Mouse (Mus musculus): ENCODE measurements at regions not wholly inside any gene's neighbourhood (a gene's known extent, or its start where the extent isn't known, plus 50 kb on each side); places are given as distances from the start of the nearest gene placed in this dataset.

DNA sequence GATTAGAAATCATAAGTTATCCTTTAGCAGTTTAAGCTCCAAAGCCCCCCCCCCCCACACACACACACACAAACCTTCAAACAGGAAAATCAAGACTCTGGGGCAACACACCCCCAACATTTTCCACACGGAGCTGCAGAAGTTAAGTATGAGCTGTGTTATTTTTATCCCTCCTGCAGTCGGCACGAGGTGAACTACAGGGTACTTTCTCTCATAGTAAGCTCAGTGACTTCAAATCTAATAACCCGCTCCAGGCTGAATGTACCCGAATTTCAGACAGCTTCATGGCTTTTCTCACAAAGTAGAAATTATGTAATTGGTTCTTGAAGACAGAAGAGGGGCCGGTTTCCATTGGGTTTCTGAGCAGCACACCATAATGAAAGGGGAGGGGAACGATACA is 591.2 kb upstream of the Tmem132c start:
- no peak for TF ChIP-seq POLR2A (IDR thresholded peaks at IDR 0.05; ENCODE audit: low read depth, low read length)
- TF ChIP-seq CTCF (IDR thresholded peaks at IDR 0.05; ENCODE audit: extremely low read depth, insufficient read length, insufficient replicate concordance, low read depth, low read length): no peak
- WGBS: 75% methylated on average over 7 of the region's 7 CpGs
- no peak overlapping the region for H3K27ac ChIP-seq (ENCODE audit: insufficient read depth, low read depth, low read length)
- no peaks in the 10 kb centered on the region for H3K4me1 ChIP-seq (ENCODE audit: control insufficient read depth, insufficient read depth, insufficient read length, low read length)
- no peaks in the 10 kb centered on the region for H3K27me3 ChIP-seq (ENCODE audit: control insufficient read depth, insufficient read depth, low read length)
- H3K36me3 ChIP-seq (ENCODE audit: control insufficient read depth, insufficient read depth, low read length): no peaks in the 10 kb centered on the region
- no peak overlapping the region for H3K4me3 ChIP-seq (ENCODE audit: low read depth, low read length)

DNA sequence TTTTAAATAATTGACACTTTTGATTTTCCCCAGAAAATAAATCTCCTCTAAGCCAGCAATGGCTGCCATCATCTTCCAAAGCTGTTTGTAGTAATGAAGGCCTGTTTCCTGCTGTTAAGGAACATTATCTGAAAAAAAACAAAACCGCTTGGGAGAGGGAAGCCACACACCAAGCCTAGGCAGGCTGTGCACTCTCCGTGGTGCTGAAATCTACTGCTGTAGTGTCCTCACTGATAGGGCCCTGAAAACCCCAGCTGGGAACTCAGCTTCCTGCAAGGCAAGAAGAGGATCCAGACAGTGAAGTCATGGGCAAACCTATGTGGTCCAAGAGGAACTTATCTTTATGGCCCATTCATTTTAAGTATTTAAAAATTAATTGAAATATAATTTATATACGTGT is 590.2 kb upstream of the Tmem132c start:
- Histone ChIP-seq H3K27ac (ENCODE audit: insufficient read depth, low read depth, low read length) (no peak overlapping the region), H3K4me3 (ENCODE audit: low read depth, low read length) (no peak overlapping the region), H3K4me1 (ENCODE audit: control insufficient read depth, insufficient read depth, insufficient read length, low read length) (no peaks in the 10 kb centered on the region), H3K27me3 (ENCODE audit: control insufficient read depth, insufficient read depth, low read length) (no peaks in the 10 kb centered on the region), H3K36me3 (ENCODE audit: control insufficient read depth, insufficient read depth, low read length) (no peaks in the 10 kb centered on the region)
- TF ChIP-seq CTCF (IDR thresholded peaks at IDR 0.05; ENCODE audit: extremely low read depth, insufficient read length, insufficient replicate concordance, low read depth, low read length) (no peak), POLR2A (IDR thresholded peaks at IDR 0.05; ENCODE audit: low read depth, low read length) (no peak)
- 33% methylated on average over 3 of the region's 3 CpGs for WGBS

DNA sequence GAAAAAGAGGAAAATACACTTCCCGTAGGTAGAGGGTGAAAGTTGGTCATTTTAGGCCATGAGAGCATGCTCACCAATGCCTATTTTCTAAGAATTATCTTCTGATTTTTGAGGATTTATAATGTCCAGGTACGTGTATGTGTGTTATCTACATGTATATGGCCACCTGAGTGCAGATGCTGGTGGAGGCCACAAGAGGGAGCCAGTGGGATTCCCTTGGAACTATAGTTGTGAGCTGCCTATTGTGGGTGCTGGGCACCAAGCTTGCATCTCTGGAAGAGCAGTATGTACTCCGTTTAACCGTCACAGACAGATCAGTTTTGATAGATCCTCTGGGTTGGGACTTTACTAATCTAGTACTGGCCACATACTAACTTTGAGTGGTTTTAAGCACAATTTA is 579.0 kb upstream of the Tmem132c start:
- Histone ChIP-seq H3K27me3 (ENCODE audit: control insufficient read depth, insufficient read depth, low read length) (no peaks in the 10 kb centered on the region), H3K4me3 (ENCODE audit: low read depth, low read length) (no peak overlapping the region), H3K4me1 (ENCODE audit: control insufficient read depth, insufficient read depth, insufficient read length, low read length) (no peaks in the 10 kb centered on the region), H3K27ac (ENCODE audit: insufficient read depth, low read depth, low read length) (no peak overlapping the region), H3K36me3 (ENCODE audit: control insufficient read depth, insufficient read depth, low read length) (no peaks in the 10 kb centered on the region)
- WGBS: 74% methylated on average over 4 of the region's 4 CpGs
- TF ChIP-seq CTCF (IDR thresholded peaks at IDR 0.05; ENCODE audit: extremely low read depth, insufficient read length, insufficient replicate concordance, low read depth, low read length) (no peak), POLR2A (IDR thresholded peaks at IDR 0.05; ENCODE audit: low read depth, low read length) (no peak)

DNA sequence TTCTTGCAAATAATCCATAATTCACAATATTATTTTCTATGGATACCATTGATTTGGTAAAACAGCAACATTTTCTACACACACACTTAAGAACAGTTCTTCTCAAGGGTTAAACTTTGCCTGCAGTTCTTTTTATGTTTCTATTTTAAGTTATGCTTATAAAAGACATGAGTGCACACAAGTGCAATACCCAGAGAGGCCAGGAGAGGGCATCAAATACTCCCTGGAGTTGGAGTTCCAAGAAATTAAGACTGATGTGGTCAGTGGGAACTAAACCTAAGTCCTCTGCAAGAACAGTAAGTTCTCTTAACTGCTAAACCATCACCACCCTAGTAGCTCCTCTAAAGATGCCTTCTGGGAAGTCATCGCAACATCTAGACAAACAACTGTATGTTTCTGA is 570.5 kb upstream of the Tmem132c start:
- no peaks in the 10 kb centered on the region for H3K27me3 ChIP-seq (ENCODE audit: control insufficient read depth, insufficient read depth, low read length)
- no peaks in the 10 kb centered on the region for H3K36me3 ChIP-seq (ENCODE audit: control insufficient read depth, insufficient read depth, low read length)
- no peak overlapping the region for H3K27ac ChIP-seq (ENCODE audit: insufficient read depth, low read depth, low read length)
- no peak overlapping the region for H3K4me3 ChIP-seq (ENCODE audit: low read depth, low read length)
- 62% methylated on average over 1 of the region's 1 CpGs for WGBS
- TF ChIP-seq CTCF (IDR thresholded peaks at IDR 0.05; ENCODE audit: extremely low read depth, insufficient read length, insufficient replicate concordance, low read depth, low read length): no peak
- TF ChIP-seq POLR2A (IDR thresholded peaks at IDR 0.05; ENCODE audit: low read depth, low read length): no peak
- H3K4me1 ChIP-seq (ENCODE audit: control insufficient read depth, insufficient read depth, insufficient read length, low read length): no peaks in the 10 kb centered on the region

DNA sequence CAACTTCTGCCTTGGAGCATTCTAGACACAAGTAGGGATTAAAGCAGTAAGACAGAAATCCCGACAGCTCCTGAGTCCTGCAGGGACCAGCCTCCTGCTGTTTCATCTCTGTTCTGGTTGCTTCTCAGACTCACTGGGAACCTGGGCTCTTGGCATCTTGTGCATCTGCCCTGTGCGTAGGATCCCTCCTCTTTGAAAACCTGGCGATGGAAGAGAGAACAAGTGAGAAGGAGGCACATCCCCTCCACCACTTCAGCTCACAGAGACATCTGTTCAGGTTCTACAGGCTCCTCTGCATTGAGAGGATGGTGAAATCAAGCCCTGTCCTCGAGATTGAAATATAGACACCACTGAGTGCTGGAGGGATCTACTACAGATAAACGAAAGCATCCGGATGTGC is 561.3 kb upstream of the Tmem132c start:
- no peak overlapping the region for H3K27ac ChIP-seq (ENCODE audit: insufficient read depth, low read depth, low read length)
- H3K36me3 ChIP-seq (ENCODE audit: control insufficient read depth, insufficient read depth, low read length): no peaks in the 10 kb centered on the region
- no peak overlapping the region for H3K4me3 ChIP-seq (ENCODE audit: low read depth, low read length)
- H3K4me1 ChIP-seq (ENCODE audit: control insufficient read depth, insufficient read depth, insufficient read length, low read length): no peaks in the 10 kb centered on the region
- TF ChIP-seq CTCF (IDR thresholded peaks at IDR 0.05; ENCODE audit: extremely low read depth, insufficient read length, insufficient replicate concordance, low read depth, low read length): no peak
- 67% methylated on average over 6 of the region's 6 CpGs for WGBS
- H3K27me3 ChIP-seq (ENCODE audit: control insufficient read depth, insufficient read depth, low read length): no peaks in the 10 kb centered on the region

DNA sequence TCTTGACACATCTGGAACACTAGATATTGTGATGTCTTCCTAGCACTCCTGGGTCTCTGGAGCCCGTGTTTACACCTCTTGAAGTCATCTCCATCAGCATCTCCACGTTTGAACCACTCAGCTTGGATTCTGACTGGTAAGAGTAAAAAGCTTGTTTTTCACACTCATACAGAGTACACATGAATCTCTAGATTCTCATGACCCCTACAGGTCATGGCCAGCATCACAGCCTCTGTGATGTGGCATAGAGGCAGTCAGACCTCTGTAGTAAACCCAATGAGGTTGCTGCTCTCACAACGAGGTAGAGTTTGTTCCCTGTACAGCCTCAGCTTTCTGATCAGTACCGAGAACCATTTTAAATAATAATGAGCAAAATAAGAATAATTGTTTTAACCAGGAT is 542.3 kb upstream of the Tmem132c start:
- H3K27me3 ChIP-seq (ENCODE audit: control insufficient read depth, insufficient read depth, low read length): no peaks in the 10 kb centered on the region
- no peak overlapping the region for H3K27ac ChIP-seq (ENCODE audit: insufficient read depth, low read depth, low read length)
- 40% methylated on average over 4 of the region's 4 CpGs for WGBS
- H3K36me3 ChIP-seq (ENCODE audit: control insufficient read depth, insufficient read depth, low read length): no peaks in the 10 kb centered on the region
- TF ChIP-seq CTCF (IDR thresholded peaks at IDR 0.05; ENCODE audit: extremely low read depth, insufficient read length, insufficient replicate concordance, low read depth, low read length): no peak
- no peak for TF ChIP-seq POLR2A (IDR thresholded peaks at IDR 0.05; ENCODE audit: low read depth, low read length)
- no peak overlapping the region for H3K4me3 ChIP-seq (ENCODE audit: low read depth, low read length)
- H3K4me1 ChIP-seq (ENCODE audit: control insufficient read depth, insufficient read depth, insufficient read length, low read length): no peaks in the 10 kb centered on the region

DNA sequence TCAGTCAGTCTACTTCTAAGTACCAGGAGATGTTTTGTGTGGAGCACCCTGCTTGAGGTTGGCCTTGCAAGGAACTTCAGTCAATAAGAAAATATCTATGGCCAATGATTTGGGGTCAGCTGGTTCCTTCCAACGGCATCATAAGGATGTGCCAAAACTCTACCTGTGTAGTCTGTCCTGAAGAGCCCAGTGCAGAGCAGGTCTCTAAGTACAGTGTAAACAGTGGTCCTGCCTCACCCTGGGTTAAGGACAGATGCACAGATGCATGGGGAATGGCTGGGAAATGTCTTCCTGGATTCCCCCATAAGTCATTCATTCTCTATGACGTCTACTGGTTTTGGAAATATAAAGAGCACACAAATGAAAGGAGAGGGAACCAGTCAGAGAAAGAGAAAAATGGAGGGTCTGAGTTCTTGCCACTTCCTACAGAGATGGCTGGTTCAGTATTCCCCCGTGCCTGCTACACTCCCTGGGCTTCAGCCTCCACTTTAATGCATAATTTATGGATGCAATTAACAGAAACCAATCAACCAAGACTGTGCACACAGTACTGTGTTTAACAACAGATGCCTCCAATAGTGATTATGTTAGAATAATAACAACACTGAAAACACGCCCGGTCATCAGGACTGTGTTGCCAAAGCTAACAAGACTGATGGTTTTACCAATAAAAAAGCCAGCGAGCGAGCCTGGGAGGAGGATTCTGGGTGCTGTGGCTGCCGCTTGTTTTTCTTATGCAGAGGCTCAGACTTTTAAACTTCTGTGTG is 537.9 kb upstream of the Tmem132c start:
- no peaks in the 10 kb centered on the region for H3K4me1 ChIP-seq (ENCODE audit: control insufficient read depth, insufficient read depth, insufficient read length, low read length)
- TF ChIP-seq POLR2A (IDR thresholded peaks at IDR 0.05; ENCODE audit: low read depth, low read length): no peak
- TF ChIP-seq CTCF (IDR thresholded peaks at IDR 0.05; ENCODE audit: extremely low read depth, insufficient read length, insufficient replicate concordance, low read depth, low read length): no peak
- H3K36me3 ChIP-seq (ENCODE audit: control insufficient read depth, insufficient read depth, low read length): no peaks in the 10 kb centered on the region
- no peak overlapping the region for H3K27ac ChIP-seq (ENCODE audit: insufficient read depth, low read depth, low read length)
- no peaks in the 10 kb centered on the region for H3K27me3 ChIP-seq (ENCODE audit: control insufficient read depth, insufficient read depth, low read length)
- WGBS: 72% methylated on average over 8 of the region's 8 CpGs
- no peak overlapping the region for H3K4me3 ChIP-seq (ENCODE audit: low read depth, low read length)

Measured in small intestine, adult 2 months (tissue).